Mouse (Mus musculus) frontal cortex, adult 2 months (tissue): ENCODE results near the gene Lefty2. TPM values are rescaled to one million over a fixed set of nuclear protein-coding genes. Genes with fewer than 3 reads are reported as not detected.
"Not testable (repeated sequence)": the region's sequence is repeated elsewhere in the genome, so short reads cannot be mapped to it uniquely, and the experiment has no call there.

ENCODE experiments used
- DNase-seq, 2 experiments: peaks; one replicate each; pipeline ENCODE4 v3.0.0; 2022; ENCODE audit warnings: low spot score in 1 of 2; ENCODE audit errors: extremely low spot score in 1 of 2
- polyA plus RNA-seq: library from polyadenylated mRNA; depleted of rRNA; stranded (reverse); fragments of >200 nt; gene quantifications from 2 replicates; pipeline ENCODE4 v1.2.3, GENCODE M21; 2012

Gene Lefty2
- polyA plus RNA-seq, 1 experiment = 1.8 TPM

GRCm38 (mm10) chr1:180931106-180931505, 38.2 kb downstream of the Lefty2 start:
- no peak for DNase-seq

- no peak for DNase-seq
These were observed 40.8 kb downstream of the Lefty2 start for GRCm38 (mm10) chr1:180933659-180934058.

- DNase-seq = no peak
These were observed 41.8 kb downstream of the Lefty2 start, which contains the start of gene Lefty1 for GRCm38 (mm10) chr1:180934467-180935419. Lefty1 (plus strand) TSS chr1:180935022.

- not testable (repeated sequence) for DNase-seq
These were observed 43.9 kb downstream of the Lefty2 start for GRCm38 (mm10) chr1:180936610-180937398.

- DNase-seq = not testable (repeated sequence)
These were observed 44.7 kb downstream of the Lefty2 start for GRCm38 (mm10) chr1:180937631-180938030.

GRCm38 (mm10) chr1:180938781-180939180, 45.9 kb downstream of the Lefty2 start:
- not testable (repeated sequence) for DNase-seq

GRCm38 (mm10) chr1:180940776-180941460, 48.0 kb downstream of the Lefty2 start:
- DNase-seq = no peak

GRCm38 (mm10) chr1:180941726-180942125, 48.8 kb downstream of the Lefty2 start:
- no peak for DNase-seq

GRCm38 (mm10) chr1:180942166-180943031, 49.5 kb downstream of the Lefty2 start, which contains the start of gene Tmem63a:
Tmem63a (plus strand) TSS chr1:180942344.
- DNase-seq = peak in 1 of 2 experiments; percentile 42

GRCm38 (mm10) chr1:180943032-180943644, 50.2 kb downstream of the Lefty2 start:
- DNase-seq = no peak

GRCm38 (mm10) chr1:180943896-180944295, 51.0 kb downstream of the Lefty2 start:
- DNase-seq = no peak

GRCm38 (mm10) chr1:180944553-180944952, 51.6 kb downstream of the Lefty2 start:
- no peak for DNase-seq

- peak in 1 of 2 experiments; percentile 29 for DNase-seq
These were observed 52.4 kb downstream of the Lefty2 start for GRCm38 (mm10) chr1:180945001-180945980.

- DNase-seq = no peak
These were observed 53.5 kb downstream of the Lefty2 start for GRCm38 (mm10) chr1:180946448-180946847.
